Mouse (Mus musculus): ENCODE data around the gene Myt1l. TPM values are rescaled to one million over a fixed set of nuclear protein-coding genes. Genes with fewer than 3 reads are reported as not detected.

Myt1l gene
- polyA plus RNA-seq, 1 experiment from 2014 or later = 265 TPM

- H3K4me1 ChIP-seq (ENCODE audit: control insufficient read depth, insufficient read depth, low read length) = peaks cover 11% of the 10 kb centered on the region
- WGBS = 85% methylated on average over 6 of the region's 6 CpGs
- H3K36me3 ChIP-seq (ENCODE audit: control insufficient read depth, insufficient read depth, low read length) = no peaks in the 10 kb centered on the region
- no peak overlapping the region for H3K9ac ChIP-seq (replicated peaks; ENCODE audit: low read depth, low read length)
- H3K9me3 ChIP-seq (ENCODE audit: control insufficient read depth, low read length) = no peaks in the 10 kb centered on the region
- H3K4me3 ChIP-seq (ENCODE audit: low read depth, low read length) = no peak overlapping the region
- no peak for ATAC-seq (ENCODE audit: low read depth)
- H3K27ac ChIP-seq (ENCODE audit: low read depth, low read length) = no peak overlapping the region
- no peak overlapping the region for H3K4me2 ChIP-seq (ENCODE audit: low read depth, low read length)
- no peaks in the 10 kb centered on the region for H3K27me3 ChIP-seq (ENCODE audit: control insufficient read depth, insufficient read depth, low read length)
Observed at GRCm38 (mm10) chr12:29945182-29945743, 417.1 kb downstream of the Myt1l start.

- Histone ChIP-seq H3K9ac (replicated peaks; ENCODE audit: low read depth, low read length) (no peak overlapping the region), H3K27me3 (ENCODE audit: control insufficient read depth, insufficient read depth, low read length) (no peaks in the 10 kb centered on the region), H3K4me2 (ENCODE audit: low read depth, low read length) (no peak overlapping the region), H3K9me3 (ENCODE audit: control insufficient read depth, low read length) (no peaks in the 10 kb centered on the region), H3K27ac (ENCODE audit: low read depth, low read length) (no peak overlapping the region), H3K36me3 (ENCODE audit: control insufficient read depth, insufficient read depth, low read length) (no peaks in the 10 kb centered on the region), H3K4me3 (ENCODE audit: low read depth, low read length) (no peak overlapping the region), H3K4me1 (ENCODE audit: control insufficient read depth, insufficient read depth, low read length) (peaks cover 22% of the 10 kb centered on the region; the same call in 1 of the 2 replicates)
- ATAC-seq (ENCODE audit: low read depth) = no peak
- WGBS = 44% methylated on average over 6 of the region's 6 CpGs
Observed at GRCm38 (mm10) chr12:29951043-29951442, 422.9 kb downstream of the Myt1l start.

- Histone ChIP-seq H3K27me3 (ENCODE audit: control insufficient read depth, insufficient read depth, low read length) (no peaks in the 10 kb centered on the region), H3K4me2 (ENCODE audit: low read depth, low read length) (no peak overlapping the region), H3K4me1 (ENCODE audit: control insufficient read depth, insufficient read depth, low read length) (peaks cover 22% of the 10 kb centered on the region; the same call in 1 of the 2 replicates), H3K36me3 (ENCODE audit: control insufficient read depth, insufficient read depth, low read length) (no peaks in the 10 kb centered on the region), H3K27ac (ENCODE audit: low read depth, low read length) (no peak overlapping the region), H3K9ac (replicated peaks; ENCODE audit: low read depth, low read length) (no peak overlapping the region), H3K4me3 (ENCODE audit: low read depth, low read length) (no peak overlapping the region), H3K9me3 (ENCODE audit: control insufficient read depth, low read length) (no peaks in the 10 kb centered on the region)
- 90% methylated on average over 5 of the region's 5 CpGs for WGBS
- ATAC-seq (ENCODE audit: low read depth) = 0 out of 2 replicates have a peak, but pooled peaks have one; percentile 25
Observed at GRCm38 (mm10) chr12:29951485-29951884, 423.3 kb downstream of the Myt1l start.

DNA sequence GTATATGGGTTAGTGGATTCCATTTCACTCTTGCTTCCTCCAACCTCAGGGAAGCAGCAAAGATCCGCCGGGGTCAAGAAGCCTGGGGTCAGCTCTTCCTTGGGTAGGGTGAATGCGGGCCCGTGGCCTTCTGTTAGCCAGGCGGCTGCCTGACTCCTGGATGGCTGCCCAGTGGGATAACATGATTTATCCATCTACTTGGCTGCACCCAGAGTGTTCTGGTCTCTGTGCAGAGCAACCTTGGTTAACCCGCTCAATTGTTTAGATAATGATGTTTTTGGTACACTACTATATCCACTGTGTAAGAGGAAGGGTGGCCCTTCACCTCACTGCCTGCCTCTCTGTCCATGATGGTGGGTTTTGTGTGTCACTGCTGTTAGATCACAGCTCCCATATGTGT is 423.9 kb downstream of the Myt1l start:
- H3K4me3 ChIP-seq (ENCODE audit: low read depth, low read length) = no peak overlapping the region
- no peaks in the 10 kb centered on the region for H3K27me3 ChIP-seq (ENCODE audit: control insufficient read depth, insufficient read depth, low read length)
- no peak overlapping the region for H3K4me2 ChIP-seq (ENCODE audit: low read depth, low read length)
- no peaks in the 10 kb centered on the region for H3K9me3 ChIP-seq (ENCODE audit: control insufficient read depth, low read length)
- no peak overlapping the region for H3K9ac ChIP-seq (replicated peaks; ENCODE audit: low read depth, low read length)
- peaks cover 22% of the 10 kb centered on the region; the same call in 1 of the 2 replicates for H3K4me1 ChIP-seq (ENCODE audit: control insufficient read depth, insufficient read depth, low read length)
- no peaks in the 10 kb centered on the region for H3K36me3 ChIP-seq (ENCODE audit: control insufficient read depth, insufficient read depth, low read length)
- WGBS = 52% methylated on average over 6 of the region's 6 CpGs
- no peak overlapping the region for H3K27ac ChIP-seq (ENCODE audit: low read depth, low read length)
- peak; percentile 25; the same call in 1 of the 2 replicates for ATAC-seq (ENCODE audit: low read depth)

GRCm38 (mm10) chr12:29953999-29954398 is 425.8 kb downstream of the Myt1l start:
- Histone ChIP-seq H3K4me3 (ENCODE audit: low read depth, low read length) (no peak overlapping the region), H3K27me3 (ENCODE audit: control insufficient read depth, insufficient read depth, low read length) (no peaks in the 10 kb centered on the region), H3K9ac (replicated peaks; ENCODE audit: low read depth, low read length) (no peak overlapping the region), H3K4me1 (ENCODE audit: control insufficient read depth, insufficient read depth, low read length) (peaks cover 22% of the 10 kb centered on the region; the same call in 1 of the 2 replicates), H3K4me2 (ENCODE audit: low read depth, low read length) (no peak overlapping the region), H3K36me3 (ENCODE audit: control insufficient read depth, insufficient read depth, low read length) (no peaks in the 10 kb centered on the region), H3K27ac (ENCODE audit: low read depth, low read length) (peak overlapping the region; percentile 44), H3K9me3 (ENCODE audit: control insufficient read depth, low read length) (no peaks in the 10 kb centered on the region)
- WGBS = 38% methylated on average over 11 of the region's 11 CpGs
- ATAC-seq (ENCODE audit: low read depth) = no peak

- ATAC-seq (ENCODE audit: low read depth) = no peak
- no peak overlapping the region for H3K4me2 ChIP-seq (ENCODE audit: low read depth, low read length)
- no peaks in the 10 kb centered on the region for H3K27me3 ChIP-seq (ENCODE audit: control insufficient read depth, insufficient read depth, low read length)
- H3K9ac ChIP-seq (replicated peaks; ENCODE audit: low read depth, low read length) = no peak overlapping the region
- no peak overlapping the region for H3K4me3 ChIP-seq (ENCODE audit: low read depth, low read length)
- H3K27ac ChIP-seq (ENCODE audit: low read depth, low read length) = peak overlapping the region; percentile 44
- H3K4me1 ChIP-seq (ENCODE audit: control insufficient read depth, insufficient read depth, low read length) = peaks cover 22% of the 10 kb centered on the region; the same call in 1 of the 2 replicates
- no peaks in the 10 kb centered on the region for H3K9me3 ChIP-seq (ENCODE audit: control insufficient read depth, low read length)
- no peaks in the 10 kb centered on the region for H3K36me3 ChIP-seq (ENCODE audit: control insufficient read depth, insufficient read depth, low read length)
- WGBS = 35% methylated on average over 3 of the region's 3 CpGs
Observed at GRCm38 (mm10) chr12:29954464-29954863, 426.3 kb downstream of the Myt1l start.

DNA sequence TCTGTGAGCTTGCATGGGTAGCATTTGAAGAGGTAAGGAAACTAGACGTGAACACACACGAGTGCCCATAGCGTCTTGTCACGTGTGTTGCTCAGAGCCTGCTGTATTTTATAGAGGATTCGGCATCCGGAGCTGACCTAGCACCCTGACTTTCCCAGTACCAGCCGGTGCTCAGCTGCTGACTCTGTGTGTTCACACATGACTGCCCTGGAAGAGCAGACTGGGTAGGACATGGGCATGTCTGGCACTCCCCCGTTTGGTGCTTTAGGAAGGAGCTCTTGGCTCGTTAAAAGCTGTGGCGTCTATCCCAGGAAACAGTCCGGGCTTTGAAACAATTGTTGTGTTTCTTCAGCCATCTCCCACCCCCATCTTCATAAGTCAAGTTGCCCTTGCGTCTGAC is 428.8 kb downstream of the Myt1l start:
- ATAC-seq (ENCODE audit: low read depth) = peak; percentile 44; the same call in 1 of the 2 replicates
- Histone ChIP-seq H3K9me3 (ENCODE audit: control insufficient read depth, low read length) (no peaks in the 10 kb centered on the region), H3K4me1 (ENCODE audit: control insufficient read depth, insufficient read depth, low read length) (peaks cover 18% of the 10 kb centered on the region; the same call in 1 of the 2 replicates), H3K36me3 (ENCODE audit: control insufficient read depth, insufficient read depth, low read length) (no peaks in the 10 kb centered on the region), H3K4me2 (ENCODE audit: low read depth, low read length) (no peak overlapping the region), H3K9ac (replicated peaks; ENCODE audit: low read depth, low read length) (no peak overlapping the region), H3K4me3 (ENCODE audit: low read depth, low read length) (no peak overlapping the region), H3K27ac (ENCODE audit: low read depth, low read length) (no peak overlapping the region), H3K27me3 (ENCODE audit: control insufficient read depth, insufficient read depth, low read length) (no peaks in the 10 kb centered on the region)
- 72% methylated on average over 12 of the region's 12 CpGs for WGBS

GRCm38 (mm10) chr12:29958637-29959036 is 430.5 kb downstream of the Myt1l start:
- ATAC-seq (ENCODE audit: low read depth) = no peak
- H3K9ac ChIP-seq (replicated peaks; ENCODE audit: low read depth, low read length) = no peak overlapping the region
- H3K4me3 ChIP-seq (ENCODE audit: low read depth, low read length) = no peak overlapping the region
- H3K4me1 ChIP-seq (ENCODE audit: control insufficient read depth, insufficient read depth, low read length) = peaks cover 10% of the 10 kb centered on the region; the same call in 1 of the 2 replicates
- H3K27ac ChIP-seq (ENCODE audit: low read depth, low read length) = no peak overlapping the region
- H3K27me3 ChIP-seq (ENCODE audit: control insufficient read depth, insufficient read depth, low read length) = no peaks in the 10 kb centered on the region
- 61% methylated on average over 5 of the region's 5 CpGs for WGBS
- no peaks in the 10 kb centered on the region for H3K9me3 ChIP-seq (ENCODE audit: control insufficient read depth, low read length)
- no peaks in the 10 kb centered on the region for H3K36me3 ChIP-seq (ENCODE audit: control insufficient read depth, insufficient read depth, low read length)
- H3K4me2 ChIP-seq (ENCODE audit: low read depth, low read length) = no peak overlapping the region

DNA sequence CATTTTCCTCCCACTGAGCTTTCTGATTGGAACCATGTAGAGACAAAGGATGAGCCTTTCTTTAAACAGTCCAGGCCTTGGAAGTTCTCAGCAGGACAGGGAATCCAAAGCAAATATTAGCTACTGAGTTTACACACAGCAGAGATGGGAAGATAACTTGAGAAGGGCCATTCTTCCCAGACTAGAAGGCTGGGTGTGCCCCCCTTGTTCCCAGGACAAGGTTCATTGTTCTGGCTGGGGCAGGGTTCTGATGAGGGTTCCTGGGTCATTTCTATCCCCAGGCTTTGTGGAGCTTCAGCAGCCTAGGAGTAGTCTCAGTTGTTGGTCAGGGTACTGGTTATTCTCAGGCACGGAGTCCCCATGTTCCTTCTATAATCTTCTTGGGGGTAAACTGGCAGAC is 432.9 kb downstream of the Myt1l start:
- H3K27ac ChIP-seq (ENCODE audit: low read depth, low read length) = no peak overlapping the region
- H3K9ac ChIP-seq (replicated peaks; ENCODE audit: low read depth, low read length) = no peak overlapping the region
- WGBS = 96% methylated on average over 1 of the region's 1 CpGs
- no peaks in the 10 kb centered on the region for H3K9me3 ChIP-seq (ENCODE audit: control insufficient read depth, low read length)
- peaks cover 4% of the 10 kb centered on the region; the same call in 1 of the 2 replicates for H3K4me1 ChIP-seq (ENCODE audit: control insufficient read depth, insufficient read depth, low read length)
- H3K4me2 ChIP-seq (ENCODE audit: low read depth, low read length) = no peak overlapping the region
- no peak overlapping the region for H3K4me3 ChIP-seq (ENCODE audit: low read depth, low read length)
- ATAC-seq (ENCODE audit: low read depth) = no peak
- H3K36me3 ChIP-seq (ENCODE audit: control insufficient read depth, insufficient read depth, low read length) = no peaks in the 10 kb centered on the region
- no peaks in the 10 kb centered on the region for H3K27me3 ChIP-seq (ENCODE audit: control insufficient read depth, insufficient read depth, low read length)
